Mouse (Mus musculus) spleen, adult 12 weeks (tissue): ENCODE measurements around the gene Madd.

ENCODE experiments used
- DNase-seq: peaks from one replicate; pipeline ENCODE4 v3.0.0; 2022; ENCODE audit warnings: low spot score

Gene Madd

DNA sequence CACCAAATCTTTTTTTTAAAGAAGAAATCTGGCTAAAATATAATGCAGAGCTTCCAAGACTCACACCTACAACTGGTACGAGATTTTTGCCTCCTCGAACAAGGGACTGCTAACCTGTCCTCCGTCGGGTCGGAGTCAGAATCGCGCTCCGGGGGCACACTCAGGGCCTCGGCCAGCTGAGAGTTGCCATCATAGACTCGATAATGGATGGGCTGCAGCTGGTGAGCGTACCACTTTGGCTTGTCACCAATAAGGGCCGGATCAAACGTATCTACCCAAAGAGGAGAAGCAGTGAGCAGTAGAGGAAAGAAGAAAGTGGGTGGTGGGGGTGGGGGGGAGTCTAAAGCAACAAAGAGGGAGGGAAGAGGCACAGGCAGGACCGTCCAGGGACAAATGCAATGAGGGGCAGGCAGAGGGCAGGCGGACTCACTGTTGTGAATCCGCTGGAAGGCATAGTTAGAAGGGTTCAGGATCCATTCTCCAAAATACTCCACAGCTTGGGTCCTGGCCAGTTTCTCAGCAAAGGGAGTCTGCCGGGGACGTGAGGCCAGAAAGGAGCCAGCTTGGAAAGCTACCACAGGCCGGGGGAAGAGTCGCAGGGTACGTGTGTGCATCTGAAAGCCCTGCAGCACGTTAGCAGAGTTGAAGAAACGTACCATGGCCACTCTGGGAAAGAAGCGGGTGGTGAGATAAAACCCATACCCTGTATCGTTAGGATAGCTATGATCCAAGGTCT is 13.9 kb downstream of the Madd start:
- DNase-seq = no peak

GRCm38 (mm10) chr2:91167629-91168028 is 16.0 kb downstream of the Madd start:
- DNase-seq = no peak

DNA sequence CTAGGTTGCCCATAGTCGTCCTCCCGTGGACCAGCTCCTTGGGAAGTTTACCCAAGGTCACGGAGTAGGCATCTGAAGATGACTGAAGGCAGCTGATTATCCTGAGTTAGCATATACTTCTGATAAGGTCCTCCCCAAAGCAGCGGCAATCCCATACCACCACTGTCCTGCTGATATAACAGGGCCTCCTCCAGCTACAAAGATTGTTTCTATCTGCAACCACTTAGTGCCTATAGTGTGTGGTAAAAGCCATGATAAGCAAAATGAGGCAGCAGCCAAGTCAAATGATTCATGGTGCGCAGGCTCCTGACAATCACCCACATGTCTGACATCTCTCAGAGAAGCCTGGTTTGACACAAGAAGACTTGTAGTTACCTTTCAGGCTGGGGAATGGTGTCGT is 18.6 kb downstream of the Madd start:
- DNase-seq = no peak

GRCm38 (mm10) chr2:91163532-91163931 is 20.1 kb downstream of the Madd start:
- no peak for DNase-seq

GRCm38 (mm10) chr2:91162952-91163351 is 20.7 kb downstream of the Madd start:
- no peak for DNase-seq

DNA sequence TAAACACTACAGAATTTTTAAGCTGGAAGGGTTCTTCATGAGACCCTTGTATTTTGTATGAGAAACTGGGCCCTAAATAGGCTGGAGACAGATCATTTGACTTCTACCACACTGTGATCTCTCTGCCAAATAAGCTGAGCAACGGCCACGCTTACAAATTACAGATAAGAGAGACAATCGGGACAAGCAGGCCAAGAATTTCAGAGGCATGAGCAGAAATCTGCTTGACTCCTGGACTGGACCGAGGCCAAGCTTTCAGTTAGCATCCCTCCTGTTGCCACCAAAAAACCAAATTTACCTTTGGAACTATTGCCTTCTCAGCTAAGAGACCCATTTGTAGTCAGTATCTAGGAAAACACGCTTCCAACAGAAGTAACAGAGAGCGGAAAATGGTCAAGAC is 23.0 kb downstream of the Madd start:
- no peak for DNase-seq

DNA sequence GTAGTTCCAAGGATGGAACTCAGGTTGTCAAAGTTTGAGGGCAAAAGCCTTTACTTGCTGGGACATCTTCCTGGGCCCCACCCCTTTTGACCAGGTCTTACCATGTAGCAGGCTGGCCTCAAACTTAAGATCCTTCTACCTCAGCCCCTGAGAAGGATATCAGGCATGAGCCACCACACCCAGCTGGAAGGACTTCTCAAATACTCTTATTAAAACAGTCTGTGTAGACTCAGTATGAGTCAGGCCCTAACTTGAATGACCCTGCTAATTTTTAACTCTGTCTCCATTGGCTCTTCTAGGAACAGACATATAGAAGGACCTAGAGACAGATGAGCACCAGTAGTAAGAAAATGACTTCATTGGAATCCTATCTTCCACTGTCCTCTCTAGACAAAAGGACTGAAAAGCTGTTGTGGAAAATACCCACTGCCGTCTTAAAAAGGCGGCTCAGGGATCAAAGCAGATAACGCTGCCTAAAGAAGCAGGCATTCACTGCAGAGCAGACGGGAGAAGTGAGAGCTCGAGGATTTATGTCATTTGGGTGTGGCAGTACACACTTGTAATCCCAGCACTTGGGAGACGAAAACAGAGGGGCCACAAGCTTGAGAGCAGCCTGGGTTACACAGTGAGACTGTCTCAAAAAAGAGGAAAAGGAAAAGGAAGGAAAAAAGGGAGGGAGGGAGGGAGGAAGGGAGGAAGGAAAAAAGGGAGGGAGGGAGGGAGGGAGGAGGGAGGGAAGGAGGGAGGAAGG is 26.5 kb downstream of the Madd start:
- no peak for DNase-seq

DNA sequence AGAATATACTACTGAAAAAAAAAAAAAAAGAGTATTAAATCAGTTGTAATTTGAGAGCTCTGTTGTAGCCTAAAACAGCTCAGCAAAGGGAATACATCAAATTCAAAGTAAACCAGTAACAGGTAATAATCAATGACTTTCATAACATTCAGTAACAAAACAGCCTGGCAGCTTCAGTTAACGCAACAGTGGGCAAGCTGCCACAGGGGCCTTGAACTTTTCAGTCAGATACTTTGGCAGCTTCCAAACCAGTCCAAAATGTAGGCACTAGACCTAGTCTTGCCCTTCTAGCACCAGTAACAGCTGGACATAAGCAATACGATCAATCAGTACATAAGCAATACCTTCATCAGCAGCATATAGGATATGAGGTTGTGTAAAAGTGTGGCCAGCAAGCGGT is 29.5 kb downstream of the Madd start:
- DNase-seq = no peak

- no peak for DNase-seq
Observed at GRCm38 (mm10) chr2:91152885-91153377, 30.7 kb downstream of the Madd start.

- no peak for DNase-seq
Observed at GRCm38 (mm10) chr2:91151331-91151730, 32.3 kb downstream of the Madd start.

DNA sequence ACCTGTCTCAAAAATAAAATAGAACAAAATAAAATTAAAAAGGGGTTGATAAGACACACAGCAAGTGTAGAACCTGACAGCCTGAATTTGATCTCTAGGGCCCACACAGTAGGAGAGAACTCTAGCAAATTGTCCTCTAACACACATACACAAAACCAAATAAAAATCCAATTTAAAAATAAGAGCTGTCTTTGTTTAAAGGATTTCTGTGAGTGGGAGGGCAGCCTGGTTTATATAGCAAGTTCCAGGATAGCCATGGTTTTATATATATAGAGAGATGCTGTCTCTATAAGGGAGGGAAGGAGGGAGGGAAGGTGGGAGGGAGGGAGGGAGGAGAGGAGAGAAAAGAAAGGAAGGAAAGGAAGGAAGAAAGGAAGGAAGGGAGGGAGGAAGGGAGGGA is 35.5 kb downstream of the Madd start:
- DNase-seq = no peak

GRCm38 (mm10) chr2:91143401-91143800 is 40.2 kb downstream of the Madd start:
- DNase-seq = no peak

DNA sequence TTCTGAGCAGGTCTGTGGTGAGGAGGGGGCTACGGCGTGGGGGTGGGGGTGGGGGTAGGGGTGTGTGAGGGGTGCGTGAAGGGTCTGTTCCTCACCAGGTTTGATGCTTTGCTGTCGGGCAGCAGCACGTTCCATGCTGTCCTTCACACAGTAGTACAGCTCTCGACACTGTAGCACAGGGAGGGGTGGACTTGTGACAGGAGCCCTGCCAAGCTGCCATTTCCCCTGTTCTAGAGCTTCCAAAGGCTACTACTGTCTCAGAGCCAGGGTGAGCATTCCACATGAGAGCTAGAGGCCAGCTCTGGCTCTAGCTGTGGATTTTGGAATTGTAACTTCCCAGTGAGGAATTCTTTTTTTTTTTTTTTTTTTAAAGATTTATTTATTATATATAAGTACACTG is 40.7 kb downstream of the Madd start:
- no peak for DNase-seq

DNA sequence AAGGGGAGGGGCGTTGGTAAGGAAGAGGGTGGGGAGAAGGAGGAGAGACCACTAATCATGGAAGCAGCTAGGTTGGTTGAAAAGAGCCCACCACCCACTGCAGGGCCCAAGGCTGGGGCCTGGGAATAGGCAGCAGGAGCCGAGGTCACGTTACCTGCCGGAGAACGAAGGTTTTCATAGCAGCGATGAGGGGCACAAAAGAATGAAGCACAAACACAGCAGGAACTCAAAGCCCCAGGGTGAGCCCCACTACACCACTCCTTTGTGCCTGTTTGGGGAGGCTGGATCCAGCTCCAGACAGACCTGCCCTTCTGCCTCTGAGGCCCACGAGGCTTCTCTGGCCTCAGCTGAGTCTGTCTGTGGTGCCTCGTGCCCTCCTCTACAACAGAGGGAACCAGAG is 43.9 kb downstream of the Madd start:
- no peak for DNase-seq

- no peak for DNase-seq
Observed at GRCm38 (mm10) chr2:91139311-91139710, 44.3 kb downstream of the Madd start.

DNA sequence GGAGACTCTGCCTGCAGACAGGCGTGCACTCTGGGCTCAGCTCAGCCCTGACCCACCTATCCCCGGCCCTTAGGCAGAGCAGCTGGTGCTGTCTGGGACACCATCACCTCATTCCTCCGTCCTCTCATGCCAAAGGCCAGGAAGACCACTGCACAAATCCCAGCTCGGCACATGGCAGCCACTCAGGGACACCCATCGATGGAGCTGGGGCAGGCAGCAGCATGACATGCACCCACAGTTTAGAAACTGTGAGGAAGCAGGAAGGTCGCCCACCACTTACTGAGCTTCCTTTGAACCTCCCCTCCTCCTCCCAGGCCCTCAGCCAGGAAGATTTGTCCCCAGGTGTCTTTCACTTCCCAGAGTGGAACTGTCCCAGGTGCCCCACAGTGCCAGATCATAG is 46.2 kb downstream of the Madd start:
- no peak for DNase-seq

DNA sequence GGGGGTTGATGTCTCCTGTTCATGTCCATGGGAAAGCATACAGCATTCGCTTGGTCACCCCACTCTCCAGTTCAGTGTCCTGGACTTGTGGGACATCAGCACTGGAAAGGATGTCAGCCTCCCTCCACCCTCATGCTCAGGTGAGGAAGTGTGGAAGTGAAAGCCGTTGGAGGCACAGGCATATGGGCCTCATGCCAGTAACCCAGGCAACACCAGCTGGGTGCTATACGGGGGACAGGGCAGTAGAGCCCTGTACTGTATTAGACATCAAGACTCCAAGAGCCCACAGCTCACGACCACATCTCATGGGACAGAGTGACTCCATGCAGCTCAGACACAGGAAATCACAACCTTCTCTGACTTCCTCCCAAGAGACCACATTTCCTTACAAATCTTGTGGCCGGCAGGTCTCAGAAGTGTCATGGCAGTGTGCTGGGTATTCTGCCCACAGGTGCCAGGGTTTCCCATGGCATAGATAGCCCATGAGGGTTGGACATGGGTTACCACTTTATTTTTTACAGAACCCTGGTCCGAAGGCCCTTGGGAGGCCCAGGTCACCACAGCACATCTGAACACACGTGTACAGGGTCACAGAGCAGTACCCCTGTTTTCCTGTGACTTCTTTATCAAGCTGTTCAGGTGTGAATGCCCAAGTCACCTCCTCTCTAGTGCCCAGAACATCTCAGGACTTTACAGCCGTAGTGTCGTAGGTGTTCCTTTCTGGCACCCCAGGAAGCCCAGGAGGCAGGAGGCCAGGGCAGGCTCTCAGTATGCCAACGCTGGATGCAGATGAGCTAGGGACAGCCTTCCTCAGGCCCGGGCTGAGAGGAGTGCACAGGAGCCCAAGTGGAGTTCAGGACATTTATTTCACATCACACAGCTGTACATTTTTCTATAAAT is 46.9 kb downstream of the Madd start:
- no peak for DNase-seq

DNA sequence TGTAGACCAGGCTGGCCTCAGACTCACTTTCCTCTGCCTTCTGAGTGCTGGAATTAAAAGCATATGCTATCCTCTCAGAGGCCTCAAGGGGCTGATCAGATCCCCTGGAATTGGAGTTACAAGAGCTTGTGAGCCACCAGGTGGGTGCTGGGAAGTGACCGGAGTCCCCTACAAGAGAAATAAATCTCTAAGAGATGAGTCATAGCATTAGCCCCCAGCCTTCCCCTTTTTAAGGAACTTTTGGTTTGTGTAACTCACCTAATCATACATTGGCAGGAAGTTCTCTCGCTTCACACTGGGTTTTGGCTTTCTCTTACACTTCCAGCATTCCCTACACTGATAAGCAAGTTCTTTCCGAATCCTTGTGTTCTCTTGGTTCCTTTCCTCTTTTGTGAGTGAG is 51.6 kb downstream of the Madd start:
- DNase-seq = no peak

DNA sequence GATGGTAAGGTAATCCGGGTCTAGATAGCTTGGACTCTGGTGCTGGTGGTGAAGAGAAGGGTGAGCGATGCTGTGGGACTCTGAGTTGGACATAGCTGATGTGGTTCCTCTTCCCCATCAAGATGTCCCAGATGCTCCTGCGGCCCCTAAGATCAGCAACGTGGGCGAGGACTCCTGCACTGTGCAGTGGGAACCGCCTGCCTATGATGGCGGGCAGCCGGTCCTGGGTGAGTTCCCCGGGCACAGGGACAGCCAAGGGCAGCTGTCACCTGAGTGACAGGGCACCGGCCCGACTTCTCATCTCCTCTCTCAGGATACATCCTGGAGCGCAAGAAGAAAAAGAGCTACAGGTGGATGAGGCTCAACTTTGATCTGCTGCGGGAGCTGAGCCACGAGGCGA is 52.4 kb downstream of the Madd start:
- DNase-seq = no peak

- DNase-seq = no peak
Observed at GRCm38 (mm10) chr2:91130126-91130525, 53.5 kb downstream of the Madd start.

DNA sequence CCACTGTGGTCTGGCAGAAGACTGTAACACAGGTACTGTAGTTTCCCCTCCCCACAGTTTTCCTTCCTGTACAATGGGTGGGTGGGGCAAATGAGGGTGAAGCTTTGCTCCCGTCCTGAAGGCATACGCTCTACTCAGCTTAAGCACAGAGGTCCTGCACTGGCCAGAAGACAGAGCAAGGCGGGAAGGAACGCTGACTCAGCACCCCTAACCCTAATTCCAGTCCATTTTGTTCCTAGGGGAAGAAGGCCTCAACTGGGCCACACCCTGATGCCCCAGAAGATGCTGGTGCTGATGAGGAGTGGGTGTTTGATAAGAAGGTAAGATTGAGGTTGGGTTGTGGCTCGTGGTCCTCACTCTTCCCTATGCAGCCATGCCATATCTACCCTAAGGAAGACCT is 54.9 kb downstream of the Madd start:
- DNase-seq = no peak

DNA sequence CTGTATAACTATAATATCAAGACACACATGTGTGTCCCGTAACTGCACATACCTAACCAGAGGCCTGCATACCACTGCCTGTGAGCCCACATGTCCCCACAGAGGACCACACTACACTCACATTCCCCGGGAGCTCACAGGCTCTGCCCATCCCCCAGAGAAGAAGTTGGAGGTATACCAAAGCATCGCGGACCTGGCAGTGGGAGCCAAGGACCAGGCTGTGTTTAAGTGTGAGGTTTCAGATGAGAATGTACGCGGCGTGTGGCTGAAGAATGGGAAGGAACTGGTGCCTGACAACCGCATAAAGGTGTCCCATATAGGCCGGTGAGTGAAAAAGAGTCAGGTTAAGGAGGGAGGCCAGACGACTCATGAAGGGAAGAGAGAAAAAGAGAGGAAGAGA is 58.5 kb downstream of the Madd start:
- no peak for DNase-seq

- DNase-seq = no peak
Observed at GRCm38 (mm10) chr2:91123521-91123920, 60.1 kb downstream of the Madd start.
